Mouse (Mus musculus) cerebellum, adult 8-10 months (tissue): Measurements from ENCODE around the gene Prdx2.

Experiments
- DNase-seq: peaks from one replicate; pipeline ENCODE4 v3.0.0; 2022

The Prdx2 gene

DNA sequence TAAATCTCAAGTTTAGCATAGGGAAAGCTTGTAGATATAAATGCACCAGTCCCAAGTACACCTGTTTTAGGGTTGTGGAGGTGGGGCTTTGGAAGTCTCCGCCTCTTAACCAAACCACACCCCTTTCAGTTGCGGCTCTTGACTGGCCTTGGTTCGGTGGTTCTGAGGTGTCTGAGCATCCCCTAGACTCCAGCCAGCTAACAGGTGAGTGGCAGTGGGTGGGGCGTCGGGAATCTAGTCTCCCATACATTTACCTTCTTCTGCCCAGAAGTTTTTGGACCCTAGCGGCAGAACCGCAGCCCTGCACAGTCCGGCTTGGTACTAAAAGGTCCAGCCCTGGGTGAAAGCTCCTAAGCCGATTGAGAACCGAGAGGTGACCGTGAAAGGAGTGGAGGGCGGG lies 19.6 kb upstream of the Prdx2 start:
- no peak for DNase-seq

DNA sequence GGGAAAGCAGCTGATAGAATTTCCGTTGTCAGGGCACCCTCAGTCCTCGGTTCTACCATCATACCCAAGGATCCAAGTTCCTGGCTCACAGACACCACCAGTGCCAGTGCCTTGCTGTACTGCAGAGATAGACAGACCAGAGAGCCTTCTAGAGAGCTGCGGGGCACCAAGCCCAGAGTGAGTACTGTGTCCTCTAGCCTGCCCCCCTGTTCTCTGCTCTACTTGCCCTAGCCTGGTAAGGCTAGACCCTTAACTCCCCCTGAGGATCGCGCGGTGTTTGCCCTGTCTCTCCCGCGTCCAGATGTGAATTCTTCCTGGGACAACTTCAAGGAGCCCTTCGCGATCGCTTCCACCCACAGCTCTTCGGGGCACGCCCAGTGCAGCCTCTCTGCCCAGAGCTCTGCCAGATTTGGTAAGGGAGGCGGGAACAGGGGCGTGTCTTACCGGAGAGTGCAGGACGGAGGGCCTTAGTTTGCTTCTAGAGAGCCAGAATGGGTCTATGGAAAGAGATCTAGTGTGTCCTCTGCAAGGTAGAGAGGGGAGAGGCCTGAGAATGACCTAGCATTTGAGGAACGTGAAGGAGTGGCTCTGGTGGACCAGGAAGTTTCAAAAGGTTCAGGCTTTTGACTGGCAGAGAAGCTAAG lies 16.7 kb upstream of the Prdx2 start:
- no peak for DNase-seq

DNA sequence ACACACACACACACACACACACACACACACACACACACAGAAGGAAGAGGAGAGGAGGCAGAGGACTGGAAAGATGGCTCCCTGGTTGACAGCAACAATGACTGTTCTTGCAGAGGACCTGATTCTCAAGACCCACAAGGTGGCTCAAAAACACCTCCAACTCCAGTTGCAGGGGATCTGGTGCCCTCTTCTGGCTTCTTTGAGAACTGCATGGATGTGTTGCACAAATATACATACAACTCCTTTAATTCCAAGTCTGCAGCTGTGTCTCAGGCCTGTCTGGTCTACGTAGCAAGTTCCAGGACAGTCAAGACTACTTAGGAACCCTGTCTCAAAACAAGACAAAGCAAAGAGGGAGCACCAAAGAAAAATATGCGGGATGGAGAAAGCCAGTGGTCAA lies 12.6 kb upstream of the Prdx2 start:
- peak; percentile 82 for DNase-seq

DNA sequence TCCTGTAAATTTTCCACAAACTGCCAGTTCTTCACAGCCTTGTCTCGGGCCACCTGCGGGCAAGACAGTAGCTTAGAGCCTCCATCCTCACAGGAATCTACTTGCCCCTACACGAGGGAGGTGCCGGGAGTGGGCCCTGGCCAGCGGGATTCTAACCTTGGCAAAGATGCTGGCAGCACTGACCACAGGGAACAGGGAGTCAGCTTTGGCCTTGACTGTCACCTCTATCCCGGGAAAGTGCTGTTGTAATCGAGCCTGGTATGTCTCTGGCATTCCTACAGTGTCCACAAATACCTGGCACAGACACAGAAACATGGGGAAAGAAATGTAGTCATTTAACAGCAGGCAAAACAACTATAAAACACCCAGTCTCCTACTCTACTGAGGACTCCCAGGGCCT lies 9.6 kb upstream of the Prdx2 start:
- no peak for DNase-seq

DNA sequence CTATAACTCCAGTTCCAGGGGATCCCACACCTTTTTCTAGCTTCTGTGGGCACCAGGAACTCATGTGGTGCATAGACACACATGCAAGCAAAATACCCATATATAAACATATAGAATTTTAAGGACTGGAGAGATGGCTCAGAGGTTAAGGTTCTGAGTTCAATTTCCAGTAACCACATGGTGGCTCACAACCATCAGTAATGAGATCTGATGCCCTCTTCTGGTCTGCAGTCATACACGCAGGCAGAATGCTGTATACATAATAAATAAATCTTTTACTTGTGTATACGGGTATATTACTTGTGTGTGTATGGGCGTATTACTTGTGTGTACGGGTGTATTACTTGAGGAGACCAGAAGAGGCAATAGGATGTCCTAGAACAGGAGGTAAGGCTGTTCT lies 5.4 kb upstream of the Prdx2 start:
- no peak for DNase-seq

DNA sequence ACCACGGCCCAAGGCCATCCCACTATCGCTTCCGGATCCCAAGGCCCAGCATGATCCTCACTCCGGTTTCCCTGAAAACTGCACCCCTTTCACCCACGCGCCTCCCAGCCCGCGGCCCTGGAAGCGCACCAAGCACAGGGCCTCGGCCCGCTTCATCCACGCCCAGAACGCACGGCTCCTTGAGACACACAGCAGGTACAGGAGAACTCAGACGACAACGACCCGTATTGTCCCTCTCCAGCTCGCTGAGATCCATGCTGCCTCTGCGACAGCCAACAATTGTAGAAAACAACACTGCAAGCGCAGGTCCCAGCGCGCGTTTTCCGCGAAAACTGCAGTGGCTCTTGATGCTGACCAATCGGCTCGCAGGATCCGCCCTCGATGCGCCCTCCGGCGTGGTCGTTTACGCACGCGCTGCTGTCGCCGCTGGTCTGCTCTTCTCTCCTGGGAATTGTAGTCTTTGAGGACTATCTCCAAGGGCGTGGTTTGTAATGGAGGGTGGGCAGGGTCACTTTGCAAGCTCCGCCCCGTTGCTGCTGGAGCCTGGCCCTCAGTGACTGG lies 3.6 kb upstream of the Prdx2 start:
- DNase-seq: peak; percentile 88

DNA sequence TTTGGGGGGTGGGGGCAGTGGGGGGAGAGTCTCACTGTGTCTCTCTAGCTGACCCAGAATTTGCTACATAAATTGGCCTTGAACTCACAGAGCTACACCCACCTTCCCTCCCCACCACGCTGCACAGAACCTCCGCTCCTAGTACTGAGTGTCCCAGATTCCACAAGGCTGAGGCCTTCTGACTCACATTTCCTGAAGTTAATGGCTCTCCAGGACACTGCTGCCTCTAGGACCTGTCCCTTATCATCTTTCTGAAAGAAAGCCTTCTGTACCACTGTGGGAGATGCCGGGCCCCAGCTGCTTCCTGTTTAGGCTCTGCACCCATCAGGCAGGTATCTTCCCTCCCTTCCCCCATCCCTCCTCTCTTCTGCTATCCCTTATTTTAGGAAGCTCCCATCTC lies 2.8 kb upstream of the Prdx2 start:
- DNase-seq: peak; percentile 32

DNA sequence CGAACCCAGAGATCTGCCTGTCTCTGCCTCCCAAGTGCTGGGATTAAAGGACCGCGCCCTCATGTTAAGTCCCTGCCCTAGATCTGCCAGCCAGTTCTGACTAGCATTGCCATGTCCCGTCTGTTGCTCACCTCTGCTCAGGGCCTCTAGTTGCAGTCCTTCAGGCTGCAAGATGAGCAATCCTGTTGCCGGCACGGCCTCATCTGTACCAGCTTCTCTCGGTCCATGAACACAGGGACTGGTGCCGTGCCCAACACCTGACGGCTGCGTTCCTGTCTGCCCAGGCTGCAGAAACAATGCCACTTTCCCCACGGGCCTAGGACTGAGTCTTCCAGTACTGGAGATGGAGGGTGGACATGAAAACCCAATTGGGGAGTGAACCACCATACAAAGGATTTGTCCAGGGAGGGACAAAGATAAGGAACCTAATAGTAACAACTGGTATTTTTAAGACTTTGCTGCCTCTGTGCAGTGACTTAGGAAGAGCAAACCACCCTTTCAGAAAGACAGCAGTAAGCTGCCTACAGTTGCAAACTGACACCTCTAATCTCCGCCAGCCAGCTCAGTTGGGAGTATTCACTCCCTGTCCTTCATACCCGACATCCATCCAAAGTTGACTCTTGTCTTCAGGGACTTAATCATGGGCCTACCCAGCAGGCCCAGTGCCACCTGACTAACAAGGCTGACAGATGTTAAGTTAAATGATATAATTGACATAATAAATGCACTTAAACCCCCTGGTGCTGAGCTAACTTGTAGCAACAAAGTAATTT lies 1.7 kb upstream of the Prdx2 start:
- DNase-seq: no peak

DNA sequence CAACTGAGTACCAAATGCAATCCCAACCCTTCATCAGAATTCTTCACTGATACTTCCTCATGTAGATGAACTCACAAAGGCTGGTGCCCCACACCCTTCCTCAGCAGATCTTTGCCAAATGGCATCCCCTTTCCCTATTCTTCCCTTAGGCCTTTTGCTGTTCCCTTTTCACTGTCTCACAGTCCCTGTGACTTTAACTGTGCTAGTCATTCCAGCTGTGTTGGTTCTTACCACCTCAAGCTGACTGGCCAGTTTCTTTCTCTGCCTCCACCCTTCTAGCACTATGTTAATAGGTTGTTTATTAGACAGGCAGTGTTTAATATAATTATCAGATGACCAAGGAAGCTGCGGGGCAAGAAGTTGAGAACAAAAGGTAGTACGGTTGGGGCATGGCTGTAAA lies 737 bp upstream of the Prdx2 start:
- DNase-seq: peak; percentile 27

DNA sequence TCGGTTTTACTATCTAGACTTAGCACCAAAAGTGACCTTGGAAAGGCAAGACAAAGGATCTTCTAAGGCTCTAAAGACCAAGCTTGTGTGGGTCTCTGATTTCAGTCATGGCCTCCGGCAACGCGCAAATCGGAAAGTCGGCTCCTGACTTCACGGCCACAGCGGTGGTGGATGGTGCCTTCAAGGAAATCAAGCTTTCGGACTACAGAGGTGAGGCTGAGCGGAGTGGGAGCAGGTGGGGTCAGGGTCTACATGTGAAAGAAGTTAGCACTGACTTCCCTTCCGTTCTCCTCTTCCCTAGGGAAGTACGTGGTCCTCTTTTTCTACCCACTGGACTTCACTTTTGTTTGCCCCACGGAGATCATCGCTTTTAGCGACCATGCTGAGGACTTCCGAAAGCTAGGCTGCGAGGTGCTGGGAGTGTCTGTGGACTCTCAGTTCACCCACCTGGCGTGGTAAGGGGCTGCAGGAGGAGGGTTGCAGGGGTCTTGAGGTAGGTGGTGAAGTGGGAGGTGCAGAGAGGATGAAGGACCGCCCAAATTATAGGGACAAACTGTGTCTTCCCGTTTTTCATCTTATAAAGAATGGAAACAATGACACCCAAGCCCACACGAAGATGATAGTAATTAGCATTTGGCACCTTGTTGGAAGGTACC lies 876 bp downstream of the Prdx2 start:
- DNase-seq: peak; percentile 25

DNA sequence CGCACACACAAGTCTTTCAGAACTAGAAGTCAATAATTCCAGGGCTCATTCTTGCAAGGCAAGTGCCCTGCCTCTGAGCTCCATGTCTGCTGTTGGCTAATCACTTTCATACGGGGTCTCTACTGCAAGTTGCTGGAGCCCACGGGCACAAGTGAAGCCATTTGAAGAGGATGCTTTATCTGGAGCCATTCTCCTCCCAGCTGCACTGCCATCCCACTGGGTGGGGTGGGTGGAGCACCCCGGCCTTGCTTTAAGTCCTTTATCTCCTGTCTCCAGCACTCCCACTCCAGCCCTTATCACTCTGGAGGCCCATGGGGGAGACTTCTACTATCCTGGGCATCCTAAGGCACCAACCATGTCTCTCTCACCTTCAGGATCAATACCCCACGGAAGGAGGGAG lies 1.5 kb downstream of the Prdx2 start:
- DNase-seq: peak; percentile 19

DNA sequence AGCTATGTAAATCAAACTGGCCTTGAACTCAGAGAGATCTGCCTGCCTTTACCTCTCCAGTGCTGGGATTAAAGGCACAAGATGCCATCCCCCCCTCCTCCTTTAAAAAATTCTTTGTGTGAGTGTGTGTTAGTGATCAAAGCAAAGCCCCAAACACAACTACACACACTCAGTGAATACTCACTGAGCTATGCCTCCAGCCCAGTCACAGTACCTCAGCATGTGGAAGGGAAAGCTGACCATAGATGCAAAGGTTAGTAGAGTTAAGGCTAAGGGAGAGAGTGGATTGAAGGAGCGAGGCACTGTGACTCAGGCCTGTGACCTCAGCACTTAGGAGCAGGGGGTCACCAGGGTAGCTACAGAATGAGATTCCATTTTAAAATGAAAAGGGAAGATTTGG lies 3.7 kb downstream of the Prdx2 start:
- no peak for DNase-seq

DNA sequence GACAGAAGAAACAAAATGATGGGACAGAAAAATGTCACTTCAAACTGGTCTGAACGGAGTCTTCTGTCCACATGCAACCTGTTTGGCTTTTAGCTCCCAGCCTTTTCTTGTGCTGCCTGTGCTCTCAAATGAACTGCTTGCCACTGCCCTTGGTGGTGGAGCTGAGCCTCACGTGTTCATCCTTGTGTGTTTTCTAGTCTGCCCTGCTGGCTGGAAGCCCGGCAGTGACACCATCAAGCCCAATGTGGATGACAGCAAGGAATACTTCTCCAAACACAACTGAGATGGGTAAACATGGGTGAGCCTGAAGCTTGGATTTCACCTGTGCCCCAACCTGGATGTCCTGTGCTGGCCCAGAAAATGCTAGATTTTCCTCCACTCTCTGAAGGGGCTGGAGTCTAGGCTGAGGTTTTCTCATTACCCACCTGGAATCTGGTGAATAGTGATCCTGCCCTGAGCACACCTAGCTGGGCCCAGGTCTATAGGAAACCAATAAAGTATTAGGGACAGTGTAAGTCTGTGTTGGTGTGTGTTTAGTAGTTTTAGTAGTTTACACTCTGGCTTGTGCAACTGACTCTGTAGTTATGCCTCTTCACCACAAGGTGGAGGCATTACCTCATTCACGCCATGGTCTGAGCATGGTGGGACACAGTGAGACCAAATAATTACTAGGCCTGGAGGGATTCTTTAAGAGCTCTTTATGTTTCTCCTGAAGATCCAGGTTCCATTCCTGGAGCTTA lies 4.6 kb downstream of the Prdx2 start:
- DNase-seq: no peak

DNA sequence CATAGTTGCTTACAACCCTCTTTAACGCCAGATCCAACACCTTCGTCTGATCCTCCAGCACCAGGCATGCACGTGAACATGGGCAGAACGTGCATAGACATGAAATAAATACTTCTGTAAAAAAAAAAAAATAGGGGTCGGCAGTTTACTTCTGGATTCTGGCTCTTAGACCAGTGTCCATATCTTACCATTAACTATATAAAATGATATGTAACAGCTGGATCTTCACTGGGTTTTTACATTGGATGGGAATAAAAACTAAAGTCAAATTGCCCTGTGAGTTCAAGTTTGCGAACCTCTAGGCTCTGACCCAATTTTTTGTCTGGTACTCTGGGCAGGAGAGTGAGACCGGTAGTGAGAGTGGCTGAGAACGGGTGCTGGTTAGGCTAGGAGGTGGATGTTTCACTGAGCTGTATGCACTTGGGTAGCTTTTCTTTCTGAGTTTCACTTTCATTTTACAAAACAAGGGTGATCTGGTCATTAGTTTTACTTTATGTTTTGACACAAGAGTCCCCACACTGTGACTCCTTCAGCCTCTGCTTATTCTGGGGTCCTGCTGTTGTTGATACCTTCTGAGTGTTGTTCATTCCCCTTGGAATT lies 5.3 kb downstream of the Prdx2 start:
- DNase-seq: no peak

DNA sequence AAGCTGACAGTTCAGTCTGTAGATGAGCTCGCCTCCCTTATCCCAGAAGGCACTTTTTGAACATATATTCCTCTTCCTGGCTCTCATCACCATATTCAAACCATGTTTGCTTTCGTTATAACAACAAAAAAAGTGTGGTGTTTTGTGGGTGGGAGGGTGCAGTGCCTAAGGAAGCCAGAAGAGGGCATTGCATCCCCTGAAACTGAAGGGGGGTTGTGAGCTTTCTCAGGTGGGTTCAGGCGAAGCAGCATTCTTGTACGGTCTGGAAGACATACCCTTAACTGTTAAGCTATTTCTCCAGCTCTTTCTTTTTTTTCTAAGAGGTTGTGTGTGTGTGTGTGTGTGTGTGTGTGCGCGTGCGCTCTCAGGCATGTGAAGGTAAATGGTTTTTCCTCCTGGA lies 6.0 kb downstream of the Prdx2 start:
- DNase-seq: no peak

DNA sequence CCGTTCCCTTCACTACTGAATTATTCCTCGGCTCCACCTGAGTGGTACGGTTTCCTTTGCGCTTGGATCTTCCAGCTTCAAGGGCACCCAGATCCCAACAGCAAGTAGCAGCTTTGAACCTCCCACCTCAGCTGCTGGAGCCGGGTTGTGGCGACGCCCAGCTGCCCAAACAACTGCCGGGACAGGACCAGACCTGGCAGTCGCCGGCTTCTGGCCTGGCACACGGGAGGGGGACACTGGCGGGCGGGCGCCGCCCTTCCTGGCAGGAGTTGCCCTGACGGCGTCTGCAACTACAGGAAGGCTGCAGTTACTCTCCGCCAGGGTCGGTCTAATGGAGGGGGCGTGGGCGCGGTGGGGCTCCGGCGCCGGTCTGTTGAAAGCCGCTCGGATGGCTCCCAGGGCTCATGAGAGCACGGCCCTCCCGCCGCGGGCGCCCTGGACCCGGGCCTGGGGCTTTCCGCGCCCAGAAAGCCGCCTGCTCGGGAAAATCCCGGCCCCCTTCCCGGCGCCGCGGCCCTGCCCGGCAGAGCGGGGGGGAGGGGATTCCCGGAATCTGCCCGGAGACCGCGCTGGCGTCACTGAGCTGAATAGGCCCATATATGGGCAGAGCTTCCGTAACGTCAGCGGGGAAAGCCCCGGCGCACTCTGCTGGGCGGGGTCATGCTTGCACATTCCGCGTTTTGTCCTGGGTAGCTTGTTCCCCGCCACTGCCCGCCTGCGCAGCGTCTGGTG lies 6.8 kb downstream of the Prdx2 start:
- DNase-seq: peak; percentile 94

DNA sequence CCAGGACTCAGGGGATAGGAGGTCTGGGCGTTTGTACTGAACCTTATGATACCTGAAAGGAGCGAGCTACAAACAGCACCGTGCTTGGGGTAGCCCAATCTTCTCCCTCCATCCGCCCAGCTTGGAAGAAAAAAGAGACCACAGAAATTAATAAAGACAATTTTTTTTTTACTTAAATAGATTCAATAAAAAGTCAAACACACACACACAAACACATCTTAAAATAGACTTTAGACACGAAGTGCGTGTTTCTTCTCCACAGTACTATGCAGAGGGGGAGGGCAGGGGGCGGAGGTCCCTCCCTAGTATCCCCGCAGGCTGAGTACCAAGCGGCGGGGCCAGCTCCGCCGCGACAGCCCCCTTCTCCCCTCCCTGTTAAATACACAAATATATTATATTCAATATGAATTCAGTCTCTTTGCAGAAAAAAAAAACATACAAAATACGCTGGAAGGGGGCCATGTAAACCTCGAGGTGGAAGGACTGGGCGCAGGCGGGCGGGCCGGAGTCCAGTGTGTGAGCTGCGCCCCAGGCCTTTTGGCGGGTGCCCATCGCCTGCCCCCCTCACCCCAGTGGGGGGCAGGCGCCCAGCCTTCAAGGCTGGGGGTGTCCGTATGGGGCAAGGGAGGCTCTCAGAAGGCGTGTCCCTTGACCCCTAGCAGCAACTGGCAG lies 7.5 kb downstream of the Prdx2 start:
- DNase-seq: peak; percentile 51

DNA sequence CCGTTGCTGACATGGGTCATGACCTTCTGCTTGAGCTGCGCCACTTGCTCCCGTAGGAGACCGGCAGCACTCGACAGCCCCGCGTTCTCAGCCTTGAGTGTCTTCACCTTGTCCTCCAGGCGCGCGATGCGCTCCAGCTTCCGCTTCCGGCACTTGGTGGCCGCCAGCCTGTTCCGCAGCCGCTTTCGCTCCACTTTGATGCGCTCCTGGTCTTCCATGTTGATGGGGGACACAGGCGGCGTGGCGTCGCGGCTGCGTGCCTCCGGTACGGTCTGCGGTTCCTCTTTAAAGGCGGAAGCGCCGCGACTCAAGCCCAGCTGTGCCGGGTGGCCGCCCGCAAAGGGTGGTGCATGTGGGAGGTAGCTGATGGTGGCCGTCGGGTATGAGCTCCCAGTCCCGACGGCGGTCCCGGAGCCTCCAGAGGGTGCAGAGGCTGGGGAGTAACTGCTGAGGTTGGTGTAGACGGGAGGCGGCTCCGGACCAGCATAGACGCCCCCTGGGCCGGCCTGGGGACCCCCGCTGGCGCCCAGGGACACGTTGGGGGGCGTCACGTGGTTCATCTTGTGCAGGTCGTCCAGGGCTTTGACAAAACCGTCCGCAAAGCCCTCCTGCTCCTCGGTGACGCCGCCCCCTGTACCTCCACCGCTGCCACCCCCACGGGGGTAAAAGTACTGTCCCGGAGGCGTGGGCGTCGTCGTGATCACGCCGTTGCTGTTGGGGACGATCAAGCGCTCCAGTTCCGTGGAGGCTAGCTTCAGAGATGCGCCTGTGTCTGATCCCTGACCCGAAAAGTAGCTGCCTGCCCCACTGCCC lies 8.3 kb downstream of the Prdx2 start:
- DNase-seq: no peak

DNA sequence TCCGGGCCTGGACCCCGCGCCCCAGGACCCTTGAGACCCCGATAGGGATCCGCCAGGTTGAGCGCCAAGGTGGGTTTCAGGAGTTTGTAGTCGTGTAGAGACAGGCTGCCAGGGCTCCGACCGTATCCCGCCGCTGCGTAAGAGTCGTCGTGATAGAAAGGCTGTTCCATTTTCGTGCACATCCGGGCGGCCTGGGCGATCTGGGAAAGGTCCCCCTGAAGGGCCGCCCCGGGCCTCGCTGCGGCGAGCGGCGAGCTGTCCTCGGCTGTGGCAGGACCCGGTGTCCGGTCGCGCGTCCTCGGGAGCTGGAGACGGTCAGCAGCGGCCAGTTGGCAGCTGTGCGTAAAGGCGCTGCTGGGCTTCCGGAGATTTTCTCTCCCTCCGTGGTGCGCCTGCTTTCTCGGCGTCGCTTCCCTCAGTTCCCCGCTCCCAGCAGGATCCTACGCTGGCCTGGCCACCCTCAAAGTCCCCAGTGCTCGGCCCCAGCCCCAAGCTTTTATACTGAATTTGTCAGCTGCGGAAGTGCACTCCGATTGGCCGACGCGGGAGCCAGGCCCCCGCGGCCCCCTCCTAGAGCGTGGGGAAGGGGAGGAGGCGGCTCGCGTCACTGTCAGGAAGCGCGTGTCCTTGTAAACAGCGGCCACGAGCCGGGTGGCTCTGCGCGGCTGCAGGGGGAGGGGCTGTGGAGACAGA lies 9.0 kb downstream of the Prdx2 start, which contains the start of gene Junb:
TSS of gene Junb (minus strand) at position 471 of the 693 bp plus-strand sequence.
- DNase-seq: peak; percentile 86
